Mouse (Mus musculus): Measurements from ENCODE around the gene Amt. TPM values are rescaled to one million over a fixed set of nuclear protein-coding genes. Genes with fewer than 3 reads are reported as not detected.

The Amt gene
- 4.3 and 7.9 TPM in 2 replicates for polyA plus RNA-seq (2012; rRNA removed)

- TF ChIP-seq POLR2A (IDR thresholded peaks at IDR 0.05; ENCODE audit: control insufficient read depth, low read depth, low read length) (no peak), CTCF (IDR thresholded peaks at IDR 0.05; ENCODE audit: control insufficient read depth, insufficient read depth, insufficient replicate concordance, low read depth, low read length) (no peak)
Measured at GRCm38 (mm10) chr9:108296453-108297355, at the start of gene Amt. Gene Amt, plus strand, starts transcription at chr9:108296853.

GRCm38 (mm10) chr9:108248957-108249356, 47.7 kb upstream of the Amt start:
- Histone ChIP-seq H3K4me3 (ENCODE audit: control insufficient read depth, low read depth, low read length) (no peak overlapping the region), H3K27me3 (ENCODE audit: control insufficient read depth, insufficient read depth, low read length) (no peaks in the 10 kb centered on the region), H3K27ac (ENCODE audit: control insufficient read depth, insufficient read depth, low read depth, low read length) (no peak overlapping the region), H3K36me3 (ENCODE audit: control insufficient read depth, insufficient read depth, low read length) (peaks cover 3% of the 10 kb centered on the region), H3K4me1 (ENCODE audit: control insufficient read depth, insufficient read depth, low read length) (no peaks in the 10 kb centered on the region)
- TF ChIP-seq POLR2A (IDR thresholded peaks at IDR 0.05; ENCODE audit: control insufficient read depth, low read depth, low read length) (no peak), CTCF (IDR thresholded peaks at IDR 0.05; ENCODE audit: control insufficient read depth, insufficient read depth, insufficient replicate concordance, low read depth, low read length) (no peak)

More at GRCm38 (mm10) chr9:108296453-108297355, at the start of gene Amt:
- H3K4me3 ChIP-seq (ENCODE audit: control insufficient read depth, low read depth, low read length): peak within 1 kb of the TSS; percentile 49
- no peak within 1 kb of the TSS for H3K27ac ChIP-seq (ENCODE audit: control insufficient read depth, insufficient read depth, low read depth, low read length)
- no peaks in the 10 kb centered on the region for H3K36me3 ChIP-seq (ENCODE audit: control insufficient read depth, insufficient read depth, low read length)
- no peaks in the 10 kb centered on the region for H3K27me3 ChIP-seq (ENCODE audit: control insufficient read depth, insufficient read depth, low read length)
- H3K4me1 ChIP-seq (ENCODE audit: control insufficient read depth, insufficient read depth, low read length): no peaks in the 10 kb centered on the region

DNA sequence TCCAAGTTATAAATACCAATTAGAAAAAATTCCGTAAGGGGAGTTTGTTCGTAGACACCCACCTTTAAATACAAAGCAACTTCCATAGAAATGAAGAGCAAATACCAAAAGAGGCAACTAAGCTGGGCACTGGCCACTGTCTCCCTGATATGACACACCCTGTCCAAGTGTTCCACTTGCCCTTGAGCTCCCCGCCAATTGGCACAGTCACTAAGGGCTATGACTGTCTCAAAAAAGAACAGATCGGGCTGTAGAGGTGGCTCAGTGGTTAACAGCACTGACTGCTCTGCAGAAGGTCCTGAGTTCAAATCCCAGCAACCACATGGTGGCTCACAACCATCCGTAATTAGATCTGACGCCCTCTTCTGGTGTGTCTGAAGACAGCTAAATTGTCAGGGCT, 44.8 kb upstream of the Amt start:
- TF ChIP-seq CTCF (IDR thresholded peaks at IDR 0.05; ENCODE audit: control insufficient read depth, insufficient read depth, insufficient replicate concordance, low read depth, low read length) (no peak), POLR2A (IDR thresholded peaks at IDR 0.05; ENCODE audit: control insufficient read depth, low read depth, low read length) (no peak)
- H3K27me3 ChIP-seq (ENCODE audit: control insufficient read depth, insufficient read depth, low read length): no peaks in the 10 kb centered on the region
- H3K36me3 ChIP-seq (ENCODE audit: control insufficient read depth, insufficient read depth, low read length): peaks cover 3% of the 10 kb centered on the region
- H3K27ac ChIP-seq (ENCODE audit: control insufficient read depth, insufficient read depth, low read depth, low read length): no peak overlapping the region
- H3K4me1 ChIP-seq (ENCODE audit: control insufficient read depth, insufficient read depth, low read length): no peaks in the 10 kb centered on the region
- no peak overlapping the region for H3K4me3 ChIP-seq (ENCODE audit: control insufficient read depth, low read depth, low read length)

GRCm38 (mm10) chr9:108252766-108253165, 43.9 kb upstream of the Amt start:
- Histone ChIP-seq H3K4me3 (ENCODE audit: control insufficient read depth, low read depth, low read length) (no peak overlapping the region), H3K36me3 (ENCODE audit: control insufficient read depth, insufficient read depth, low read length) (peaks cover 3% of the 10 kb centered on the region), H3K27me3 (ENCODE audit: control insufficient read depth, insufficient read depth, low read length) (no peaks in the 10 kb centered on the region), H3K4me1 (ENCODE audit: control insufficient read depth, insufficient read depth, low read length) (no peaks in the 10 kb centered on the region), H3K27ac (ENCODE audit: control insufficient read depth, insufficient read depth, low read depth, low read length) (no peak overlapping the region)
- TF ChIP-seq CTCF (IDR thresholded peaks at IDR 0.05; ENCODE audit: control insufficient read depth, insufficient read depth, insufficient replicate concordance, low read depth, low read length): no peak
- TF ChIP-seq POLR2A (IDR thresholded peaks at IDR 0.05; ENCODE audit: control insufficient read depth, low read depth, low read length): no peak

- no peaks in the 10 kb centered on the region for H3K27me3 ChIP-seq (ENCODE audit: control insufficient read depth, insufficient read depth, low read length)
Measured at GRCm38 (mm10) chr9:108260526-108260925, 36.1 kb upstream of the Amt start.

DNA sequence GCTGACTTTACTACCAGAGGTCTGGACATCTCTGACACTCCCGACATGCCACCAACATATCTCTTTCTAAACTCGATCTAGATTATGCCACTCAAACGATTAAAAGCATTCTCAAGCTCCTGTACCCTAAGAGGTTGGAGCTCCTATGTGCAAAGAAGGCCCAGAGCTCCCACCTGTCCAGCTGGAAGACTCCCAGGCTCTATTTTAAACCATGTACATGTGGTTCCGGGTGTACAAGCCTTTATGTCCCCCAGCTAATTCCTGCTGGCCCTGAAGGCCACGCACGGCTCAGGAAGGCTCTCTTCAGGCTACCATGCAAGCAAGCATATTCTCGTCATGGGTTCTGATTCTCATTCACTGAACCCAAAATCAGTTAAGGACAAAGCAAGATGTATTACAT, 34.8 kb upstream of the Amt start:
- Histone ChIP-seq H3K4me3 (ENCODE audit: control insufficient read depth, low read depth, low read length) (no peak overlapping the region), H3K36me3 (ENCODE audit: control insufficient read depth, insufficient read depth, low read length) (no peaks in the 10 kb centered on the region), H3K27ac (ENCODE audit: control insufficient read depth, insufficient read depth, low read depth, low read length) (no peak overlapping the region), H3K4me1 (ENCODE audit: control insufficient read depth, insufficient read depth, low read length) (peaks cover 14% of the 10 kb centered on the region), H3K27me3 (ENCODE audit: control insufficient read depth, insufficient read depth, low read length) (no peaks in the 10 kb centered on the region)
- TF ChIP-seq POLR2A (IDR thresholded peaks at IDR 0.05; ENCODE audit: control insufficient read depth, low read depth, low read length) (no peak), CTCF (IDR thresholded peaks at IDR 0.05; ENCODE audit: control insufficient read depth, insufficient read depth, insufficient replicate concordance, low read depth, low read length) (no peak)

More at GRCm38 (mm10) chr9:108260526-108260925, 36.1 kb upstream of the Amt start:
- H3K36me3 ChIP-seq (ENCODE audit: control insufficient read depth, insufficient read depth, low read length): no peaks in the 10 kb centered on the region
- H3K27ac ChIP-seq (ENCODE audit: control insufficient read depth, insufficient read depth, low read depth, low read length): no peak overlapping the region
- peaks cover 14% of the 10 kb centered on the region for H3K4me1 ChIP-seq (ENCODE audit: control insufficient read depth, insufficient read depth, low read length)
- TF ChIP-seq POLR2A (IDR thresholded peaks at IDR 0.05; ENCODE audit: control insufficient read depth, low read depth, low read length): no peak
- no peak for TF ChIP-seq CTCF (IDR thresholded peaks at IDR 0.05; ENCODE audit: control insufficient read depth, insufficient read depth, insufficient replicate concordance, low read depth, low read length)
- H3K4me3 ChIP-seq (ENCODE audit: control insufficient read depth, low read depth, low read length): no peak overlapping the region

- Histone ChIP-seq H3K36me3 (ENCODE audit: control insufficient read depth, insufficient read depth, low read length) (no peaks in the 10 kb centered on the region), H3K4me3 (ENCODE audit: control insufficient read depth, low read depth, low read length) (peak overlapping the region; percentile 85), H3K27ac (ENCODE audit: control insufficient read depth, insufficient read depth, low read depth, low read length) (peak overlapping the region; percentile 79), H3K4me1 (ENCODE audit: control insufficient read depth, insufficient read depth, low read length) (peaks cover 14% of the 10 kb centered on the region), H3K27me3 (ENCODE audit: control insufficient read depth, insufficient read depth, low read length) (no peaks in the 10 kb centered on the region)
- TF ChIP-seq POLR2A (IDR thresholded peaks at IDR 0.05; ENCODE audit: control insufficient read depth, low read depth, low read length) (no peak), CTCF (IDR thresholded peaks at IDR 0.05; ENCODE audit: control insufficient read depth, insufficient read depth, insufficient replicate concordance, low read depth, low read length) (no peak)
Measured at GRCm38 (mm10) chr9:108262494-108263049, 34.1 kb upstream of the Amt start.
